Mouse (Mus musculus) liver, adult 2 months (tissue): ENCODE measurements around the gene Fat3.

ENCODE experiments used
- CTCF ChIP-seq: fragments of 200-500 bp; IDR thresholded peaks from 2 replicates; pipeline ENCODE4 v1.5.1; 2011; ENCODE audit warnings: low read depth, low read length, control low read depth
- POLR2A ChIP-seq: fragments of 200-500 bp; IDR thresholded peaks from 2 replicates; pipeline ENCODE4 v1.6.1; 2011; ENCODE audit warnings: low read length, control low read depth; ENCODE audit not compliant: insufficient read depth; ENCODE audit errors: extremely low read depth

GRCm38 (mm10) chr9:16200948-16201347 is 300.1 kb downstream of the Fat3 start:
- TF ChIP-seq POLR2A (no peak), CTCF (no peak)
